Mouse (Mus musculus): ENCODE data around the gene Ogfod3.

Gene Ogfod3

GRCm38 (mm10) chr11:121204161-121205006 lies at the start of gene Ogfod3, which contains the start of gene Hexdc:
Gene Ogfod3 (minus strand): TSS chr11:121204711.
Gene Hexdc (plus strand): TSS chr11:121204433.
- DNase-seq (ENCODE audit: low read depth in 1 of 2, low spot score in 2 of 2) = peak; percentile 70 to 82

- no peak for DNase-seq (ENCODE audit: low read depth in 1 of 2, low spot score in 2 of 2)
Measured at GRCm38 (mm10) chr11:121250196-121250595, 45.7 kb upstream of the Ogfod3 start.

- no peak for DNase-seq (ENCODE audit: low read depth in 1 of 2, low spot score in 2 of 2)
Measured at GRCm38 (mm10) chr11:121239669-121240068, 35.2 kb upstream of the Ogfod3 start.

GRCm38 (mm10) chr11:121237345-121238128 lies 33.0 kb upstream of the Ogfod3 start:
- DNase-seq (ENCODE audit: low read depth in 1 of 2, low spot score in 2 of 2) = peak in 1 of 2 experiments; percentile 11

- DNase-seq (ENCODE audit: low read depth in 1 of 2, low spot score in 2 of 2) = peak; percentile 97 to 99
Measured at GRCm38 (mm10) chr11:121236564-121237344, 32.2 kb upstream of the Ogfod3 start, which contains the start of gene Narf. Gene Narf (plus strand): TSS chr11:121237253.

GRCm38 (mm10) chr11:121235475-121236238 lies 31.1 kb upstream of the Ogfod3 start:
- DNase-seq (ENCODE audit: low read depth in 1 of 2, low spot score in 2 of 2) = peak in 1 of 2 experiments; percentile 22

GRCm38 (mm10) chr11:121232706-121233105 lies 28.2 kb upstream of the Ogfod3 start:
- DNase-seq (ENCODE audit: low read depth in 1 of 2, low spot score in 2 of 2) = no peak

GRCm38 (mm10) chr11:121231628-121232291 lies 27.2 kb upstream of the Ogfod3 start:
- no peak for DNase-seq (ENCODE audit: low read depth in 1 of 2, low spot score in 2 of 2)

GRCm38 (mm10) chr11:121231191-121231590 lies 26.7 kb upstream of the Ogfod3 start:
- DNase-seq (ENCODE audit: low read depth in 1 of 2, low spot score in 2 of 2) = no peak

- DNase-seq (ENCODE audit: low read depth in 1 of 2, low spot score in 2 of 2) = peak; percentile 53 to 82
Measured at GRCm38 (mm10) chr11:121229018-121229439, 24.5 kb upstream of the Ogfod3 start, which contains the start of gene Cybc1. Gene Cybc1 (minus strand): TSS chr11:121229322.

GRCm38 (mm10) chr11:121228129-121229017 lies 23.9 kb upstream of the Ogfod3 start:
- DNase-seq (ENCODE audit: low read depth in 1 of 2, low spot score in 2 of 2) = no peak

GRCm38 (mm10) chr11:121221321-121222010 lies 17.0 kb upstream of the Ogfod3 start:
- no peak for DNase-seq (ENCODE audit: low read depth in 1 of 2, low spot score in 2 of 2)

- DNase-seq (ENCODE audit: low read depth in 1 of 2, low spot score in 2 of 2) = no peak
Measured at GRCm38 (mm10) chr11:121220771-121221170, 16.3 kb upstream of the Ogfod3 start.

GRCm38 (mm10) chr11:121219776-121220175 lies 15.3 kb upstream of the Ogfod3 start:
- DNase-seq (ENCODE audit: low read depth in 1 of 2, low spot score in 2 of 2) = no peak

- DNase-seq (ENCODE audit: low read depth in 1 of 2, low spot score in 2 of 2) = no peak
Measured at GRCm38 (mm10) chr11:121216831-121217230, 12.3 kb upstream of the Ogfod3 start.

GRCm38 (mm10) chr11:121203859-121204160 lies 701 bp downstream of the Ogfod3 start:
- DNase-seq (ENCODE audit: low read depth in 1 of 2, low spot score in 2 of 2) = no peak

GRCm38 (mm10) chr11:121201436-121202198 lies 2.9 kb downstream of the Ogfod3 start:
- DNase-seq (ENCODE audit: low read depth in 1 of 2, low spot score in 2 of 2) = no peak
